Mouse (Mus musculus): ENCODE measurements at regions not wholly inside any gene's neighbourhood (a gene's known extent, or its start where the extent isn't known, plus 50 kb on each side); places are given as distances from the start of the nearest gene placed in this dataset.

DNA sequence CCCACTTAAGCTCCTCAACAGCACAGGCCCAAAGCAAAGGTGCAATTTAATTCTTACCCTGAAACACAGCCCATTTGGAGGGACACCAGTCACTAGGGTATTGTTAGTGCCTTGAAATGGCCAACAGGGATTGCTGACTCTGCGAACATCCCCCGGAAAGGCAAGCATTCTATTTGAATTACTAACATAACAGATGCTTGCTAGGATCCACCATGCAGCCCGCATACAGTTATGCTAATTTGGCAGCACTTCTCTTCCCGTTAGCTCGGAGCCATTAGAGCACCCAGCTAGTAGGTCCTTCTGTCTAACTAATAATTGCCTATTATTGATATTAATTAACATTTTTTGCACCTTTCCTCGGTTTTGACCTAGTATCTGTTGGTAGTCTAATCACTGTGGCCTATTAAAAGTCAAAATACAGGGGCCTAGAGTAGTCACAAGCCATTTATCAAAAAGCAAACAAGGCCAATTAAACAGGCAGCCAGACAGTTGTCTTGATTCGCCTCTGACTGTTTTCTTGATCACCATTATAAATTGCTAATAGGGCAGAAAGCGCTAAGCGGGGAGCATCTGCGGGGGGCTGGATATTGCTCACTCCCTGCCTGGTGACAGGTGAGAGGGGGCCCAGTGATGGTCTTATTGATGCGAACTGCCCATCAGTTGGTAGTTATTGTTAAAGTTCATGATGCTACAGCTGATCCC lies 129.0 kb downstream of the Lnpk start:
- no peaks in the 10 kb centered on the region for H3K4me1 ChIP-seq (ENCODE audit: insufficient read depth, low read depth, low read length)
- H3K36me3 ChIP-seq (replicated peaks) = no peaks in the 10 kb centered on the region
- no peaks in the 10 kb centered on the region for H3K9me3 ChIP-seq (replicated peaks)
- no peak overlapping the region for H3K4me3 ChIP-seq (ENCODE audit: low read depth, low read length)
- DNase-seq (ENCODE audit: low spot score) (no peak), ATAC-seq (ENCODE audit: extremely low read depth, insufficient number of reproducible peaks, low FRiP score, poor library complexity, severe bottlenecking) (no peak)
- TF ChIP-seq TAL1 (conservative IDR thresholded peaks at IDR 0.05; ENCODE audit: low read depth, low read length) = no peak
- TF ChIP-seq GATA2 (IDR thresholded peaks at IDR 0.05; ENCODE audit: borderline replicate concordance, low read depth, low read length) = no peak
- TF ChIP-seq CTCF (IDR thresholded peaks at IDR 0.05; ENCODE audit: low read depth, low read length) = no peak
- TF ChIP-seq GATA1 (IDR thresholded peaks at IDR 0.05; ENCODE audit: borderline replicate concordance, low read length) = no peak
- no peak for TF ChIP-seq POLR2AphosphoS5 (IDR thresholded peaks at IDR 0.05; ENCODE audit: insufficient replicate concordance, low read depth, low read length)
- no peaks in the 10 kb centered on the region for H3K27me3 ChIP-seq (ENCODE audit: insufficient read depth, low read length)

DNA sequence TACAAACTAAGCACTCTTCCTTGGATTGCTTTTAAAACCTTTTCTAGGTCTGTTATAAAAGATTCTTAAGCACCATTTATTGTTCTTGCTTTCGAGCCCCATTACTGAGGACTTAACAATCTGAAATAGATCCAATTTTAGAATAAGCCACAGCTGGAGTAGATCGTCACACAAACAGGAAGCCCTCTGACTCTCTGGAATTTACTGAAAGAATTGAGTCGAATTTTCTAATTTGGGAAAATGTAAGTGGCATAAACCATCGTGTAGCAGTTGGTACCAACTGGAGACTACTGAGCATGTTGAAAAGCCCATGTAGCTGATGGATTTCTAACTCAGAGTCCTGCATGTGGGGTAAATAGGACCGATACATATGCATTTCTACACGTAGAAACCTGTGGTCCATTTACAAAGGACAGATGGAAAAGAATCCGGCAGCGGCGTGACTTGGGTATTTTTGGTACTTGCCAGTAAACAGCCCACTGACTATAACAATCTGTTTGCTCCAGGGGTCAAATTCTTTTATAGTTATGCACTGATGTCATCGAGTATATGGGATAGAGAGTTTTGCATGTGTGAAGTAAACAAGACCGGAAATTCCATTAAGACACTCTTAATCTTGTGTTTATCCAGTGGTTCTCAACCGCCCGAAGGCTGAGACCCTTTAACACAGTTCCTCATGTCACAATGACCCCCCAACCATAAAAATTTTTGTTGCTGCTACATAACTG lies 143.9 kb downstream of the Lnpk start:
- H3K27me3 ChIP-seq (ENCODE audit: insufficient read depth, low read length) = 0 out of 2 replicates have a peak, but pooled peaks cover 4% of the 10 kb centered on the region
- no peak overlapping the region for H3K4me3 ChIP-seq (ENCODE audit: low read depth, low read length)
- no peaks in the 10 kb centered on the region for H3K36me3 ChIP-seq (replicated peaks)
- H3K4me1 ChIP-seq (ENCODE audit: insufficient read depth, low read depth, low read length) = no peaks in the 10 kb centered on the region
- ATAC-seq (ENCODE audit: extremely low read depth, insufficient number of reproducible peaks, low FRiP score, poor library complexity, severe bottlenecking) = no peak
- H3K9me3 ChIP-seq (replicated peaks) = no peaks in the 10 kb centered on the region
- no peak for TF ChIP-seq POLR2AphosphoS5 (IDR thresholded peaks at IDR 0.05; ENCODE audit: insufficient replicate concordance, low read depth, low read length)
- TF ChIP-seq GATA1 (IDR thresholded peaks at IDR 0.05; ENCODE audit: borderline replicate concordance, low read length) = no peak
- no peak for TF ChIP-seq TAL1 (conservative IDR thresholded peaks at IDR 0.05; ENCODE audit: low read depth, low read length)
- no peak for TF ChIP-seq GATA2 (IDR thresholded peaks at IDR 0.05; ENCODE audit: borderline replicate concordance, low read depth, low read length)
- no peak for TF ChIP-seq CTCF (IDR thresholded peaks at IDR 0.05; ENCODE audit: low read depth, low read length)
- no peak for DNase-seq (ENCODE audit: low spot score)

DNA sequence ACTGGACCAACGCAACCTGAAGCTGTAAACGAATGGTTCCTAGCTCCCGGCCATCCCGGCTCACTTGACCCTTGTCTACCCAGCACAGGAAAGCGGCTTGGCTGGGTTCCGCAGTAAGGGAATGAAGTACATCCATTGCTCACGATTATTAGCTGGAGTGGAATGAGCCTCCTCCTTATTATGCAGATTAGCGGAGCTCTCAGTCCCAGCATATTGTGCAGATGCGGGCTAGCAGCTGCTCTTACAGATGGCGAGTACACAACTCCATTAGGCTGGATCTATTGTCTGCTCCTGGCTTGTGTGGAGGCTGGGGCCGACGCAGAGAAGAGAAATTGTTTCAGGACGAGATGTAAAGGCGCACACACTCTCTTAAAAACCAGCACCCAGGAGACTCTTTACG lies 152.5 kb downstream of the Lnpk start:
- ATAC-seq (ENCODE audit: extremely low read depth, insufficient number of reproducible peaks, low FRiP score, poor library complexity, severe bottlenecking) (no peak), DNase-seq (ENCODE audit: low spot score) (no peak)
- Histone ChIP-seq H3K27me3 (ENCODE audit: insufficient read depth, low read length) (peaks cover 7% of the 10 kb centered on the region; the same call in 1 of the 2 replicates), H3K9me3 (replicated peaks) (no peaks in the 10 kb centered on the region), H3K36me3 (replicated peaks) (no peaks in the 10 kb centered on the region), H3K4me3 (ENCODE audit: low read depth, low read length) (no peak overlapping the region), H3K4me1 (ENCODE audit: insufficient read depth, low read depth, low read length) (no peaks in the 10 kb centered on the region)
- TF ChIP-seq GATA2 (IDR thresholded peaks at IDR 0.05; ENCODE audit: borderline replicate concordance, low read depth, low read length) = no peak

DNA sequence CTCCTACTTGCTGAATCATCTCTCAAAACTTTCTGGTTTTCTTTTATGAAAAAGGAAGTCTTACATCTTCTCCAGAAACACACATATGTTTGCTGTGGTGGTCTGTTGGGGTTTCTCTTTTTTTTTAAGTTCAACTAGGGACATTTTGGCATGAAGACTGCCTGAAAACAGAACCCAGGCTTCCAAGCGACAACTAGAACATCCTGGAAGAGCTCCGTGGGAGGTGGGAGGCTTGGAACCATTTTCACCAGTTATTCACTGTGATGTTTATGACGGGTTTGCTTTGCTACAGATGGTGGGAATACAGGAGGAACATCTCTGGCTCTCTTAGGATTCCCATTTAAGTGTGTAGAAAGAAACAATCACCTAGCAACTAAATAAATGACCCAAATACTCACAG lies 154.5 kb downstream of the Lnpk start:
- no peak for ATAC-seq (ENCODE audit: extremely low read depth, insufficient number of reproducible peaks, low FRiP score, poor library complexity, severe bottlenecking)

DNA sequence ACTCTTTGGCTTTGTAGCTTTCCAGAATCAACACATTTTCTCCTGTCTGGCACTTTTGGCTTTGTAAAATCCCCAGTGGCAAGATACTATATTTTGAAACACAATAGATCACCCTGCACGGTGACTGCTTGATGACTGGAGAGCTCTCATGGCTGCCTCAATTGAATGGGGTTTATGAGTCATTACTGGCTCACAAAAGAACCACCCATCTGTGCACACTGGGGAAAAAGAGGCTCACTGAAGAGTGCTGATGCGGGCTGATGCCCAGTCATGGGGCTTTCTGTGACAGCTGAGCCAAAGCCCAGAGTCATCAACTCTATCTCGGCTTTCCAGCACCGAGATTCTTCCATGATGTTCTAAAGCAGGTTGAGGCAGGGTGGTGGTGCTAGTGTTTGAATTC lies 163.1 kb downstream of the Lnpk start:
- DNase-seq (ENCODE audit: low spot score) (no peak), ATAC-seq (ENCODE audit: extremely low read depth, insufficient number of reproducible peaks, low FRiP score, poor library complexity, severe bottlenecking) (no peak)
- TF ChIP-seq GATA1 (IDR thresholded peaks at IDR 0.05; ENCODE audit: borderline replicate concordance, low read length) (no peak), TAL1 (conservative IDR thresholded peaks at IDR 0.05; ENCODE audit: low read depth, low read length) (no peak), GATA2 (IDR thresholded peaks at IDR 0.05; ENCODE audit: borderline replicate concordance, low read depth, low read length) (no peak), POLR2AphosphoS5 (IDR thresholded peaks at IDR 0.05; ENCODE audit: insufficient replicate concordance, low read depth, low read length) (no peak), CTCF (IDR thresholded peaks at IDR 0.05; ENCODE audit: low read depth, low read length) (no peak)
- Histone ChIP-seq H3K4me1 (ENCODE audit: insufficient read depth, low read depth, low read length) (no peaks in the 10 kb centered on the region), H3K27me3 (ENCODE audit: insufficient read depth, low read length) (0 out of 2 replicates have a peak, but pooled peaks cover 2% of the 10 kb centered on the region), H3K36me3 (replicated peaks) (no peaks in the 10 kb centered on the region), H3K9me3 (replicated peaks) (no peaks in the 10 kb centered on the region), H3K4me3 (ENCODE audit: low read depth, low read length) (no peak overlapping the region)

More for the DNA sequence above, 154.5 kb downstream of the Lnpk start:
- no peak for TF ChIP-seq TAL1 (conservative IDR thresholded peaks at IDR 0.05; ENCODE audit: low read depth, low read length)
- no peak for TF ChIP-seq GATA1 (IDR thresholded peaks at IDR 0.05; ENCODE audit: borderline replicate concordance, low read length)
- no peak for TF ChIP-seq CTCF (IDR thresholded peaks at IDR 0.05; ENCODE audit: low read depth, low read length)
- no peak for TF ChIP-seq POLR2AphosphoS5 (IDR thresholded peaks at IDR 0.05; ENCODE audit: insufficient replicate concordance, low read depth, low read length)
- no peaks in the 10 kb centered on the region for H3K36me3 ChIP-seq (replicated peaks)
- no peaks in the 10 kb centered on the region for H3K4me1 ChIP-seq (ENCODE audit: insufficient read depth, low read depth, low read length)
- no peaks in the 10 kb centered on the region for H3K9me3 ChIP-seq (replicated peaks)
- peaks cover 9% of the 10 kb centered on the region; the same call in 1 of the 2 replicates for H3K27me3 ChIP-seq (ENCODE audit: insufficient read depth, low read length)
- no peak overlapping the region for H3K4me3 ChIP-seq (ENCODE audit: low read depth, low read length)
- DNase-seq (ENCODE audit: low spot score) = no peak

DNA sequence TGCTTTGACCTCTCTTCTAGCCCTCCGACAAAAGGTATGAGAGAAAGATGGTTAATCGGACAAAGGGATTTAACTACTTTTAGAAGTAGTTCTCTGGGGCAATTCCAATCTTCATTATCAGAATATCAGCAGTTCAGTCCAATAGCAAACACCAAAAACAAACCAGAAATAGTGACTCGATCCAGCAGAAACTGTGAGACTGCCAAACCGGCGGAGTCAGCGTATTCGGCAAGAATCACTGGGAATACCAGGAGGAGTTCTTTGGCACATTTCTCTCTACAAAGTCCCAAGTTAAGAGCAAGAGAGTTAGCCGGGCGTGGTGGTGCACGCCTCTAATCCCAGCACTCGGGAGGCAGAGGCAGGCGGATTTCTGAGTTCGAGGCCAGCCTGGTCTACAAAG lies 164.5 kb downstream of the Lnpk start:
- DNase-seq (ENCODE audit: low spot score) (no peak), ATAC-seq (ENCODE audit: extremely low read depth, insufficient number of reproducible peaks, low FRiP score, poor library complexity, severe bottlenecking) (no peak)
- no peak overlapping the region for H3K4me3 ChIP-seq (ENCODE audit: low read depth, low read length)
- H3K4me1 ChIP-seq (ENCODE audit: insufficient read depth, low read depth, low read length) = no peaks in the 10 kb centered on the region
- H3K36me3 ChIP-seq (replicated peaks) = no peaks in the 10 kb centered on the region
- no peaks in the 10 kb centered on the region for H3K9me3 ChIP-seq (replicated peaks)
- TF ChIP-seq GATA1 (IDR thresholded peaks at IDR 0.05; ENCODE audit: borderline replicate concordance, low read length) = no peak
- no peak for TF ChIP-seq CTCF (IDR thresholded peaks at IDR 0.05; ENCODE audit: low read depth, low read length)
- TF ChIP-seq TAL1 (conservative IDR thresholded peaks at IDR 0.05; ENCODE audit: low read depth, low read length) = no peak
- no peak for TF ChIP-seq GATA2 (IDR thresholded peaks at IDR 0.05; ENCODE audit: borderline replicate concordance, low read depth, low read length)
- no peak for TF ChIP-seq POLR2AphosphoS5 (IDR thresholded peaks at IDR 0.05; ENCODE audit: insufficient replicate concordance, low read depth, low read length)
- H3K27me3 ChIP-seq (ENCODE audit: insufficient read depth, low read length) = no peaks in the 10 kb centered on the region
